Comparison of ENCODE assay signal across 8 mouse cellular contexts in genomic region chr11:114668741-114669623, GRCm38 (mm10). TPM values are rescaled to one million over a fixed set of nuclear protein-coding genes. Genes with fewer than 3 reads are reported as not detected.
DNase-seq lines count a peak whose midpoint lies in the region; ATAC-seq lines count a peak whose summit lies in the region.

No protein-coding gene starts in this region.

- no peaks in the 10 kb centered on the region for H3K9me3 ChIP-seq in forebrain, embryonic 15.5 days
- H3K9me3 ChIP-seq in neural tube, embryonic 13.5 days: no peaks in the 10 kb centered on the region

- peaks cover 37% of the 10 kb centered on the region for H3K36me3 ChIP-seq in forebrain, embryonic 15.5 days
- H3K36me3 ChIP-seq in neural tube, embryonic 13.5 days: peaks cover 40% of the 10 kb centered on the region

- H3K4me3 ChIP-seq in forebrain, embryonic 15.5 days: peak overlapping the region; percentile 86
- H3K4me3 ChIP-seq in neural tube, embryonic 13.5 days: peak overlapping the region; percentile 78

- ATAC-seq in forebrain, embryonic 15.5 days (replicated peaks): peak; percentile 72
- ATAC-seq in neural tube, embryonic 13.5 days (ENCODE audit: low read depth): peak; percentile 77

- peak overlapping the region; percentile 68 for H3K9ac ChIP-seq in forebrain, embryonic 15.5 days (replicated peaks)
- peak overlapping the region; percentile 93 for H3K9ac ChIP-seq in neural tube, embryonic 13.5 days

- H3K27me3 ChIP-seq in forebrain, embryonic 15.5 days: no peaks in the 10 kb centered on the region
- H3K27me3 ChIP-seq in neural tube, embryonic 13.5 days: peaks cover 3% of the 10 kb centered on the region; the same call in 1 of the 2 replicates

- peak overlapping the region; percentile 90 for H3K27ac ChIP-seq in forebrain, embryonic 15.5 days (replicated peaks)
- H3K27ac ChIP-seq in neural tube, embryonic 13.5 days (replicated peaks): peak overlapping the region; percentile 94

- peak overlapping the region; percentile 72 for H3K4me2 ChIP-seq in forebrain, embryonic 15.5 days (replicated peaks)
- H3K4me2 ChIP-seq in neural tube, embryonic 13.5 days: peak overlapping the region; percentile 77

- WGBS in forebrain, embryonic 15.5 days: under 1% methylated on average over 60 of the region's 60 CpGs
- WGBS in neural tube, embryonic 13.5 days: under 1% methylated on average over 56 of the region's 60 CpGs

- H3K4me1 ChIP-seq in forebrain, embryonic 15.5 days: peaks cover 17% of the 10 kb centered on the region
- peaks cover 50% of the 10 kb centered on the region for H3K4me1 ChIP-seq in neural tube, embryonic 13.5 days (replicated peaks)

- intact Hi-C loops in heart, postnatal 14 days (cut with DNase I): no loop called here

- peak; percentile 83 for DNase-seq in ES-CJ7 (ENCODE audit: low read depth, low spot score)
- DNase-seq in cerebellum, adult 18-20 months: peak; percentile 77
- peak; percentile 71 to 86 for DNase-seq in heart, postnatal 14 days
- DNase-seq in layer of hippocampus, adult 18-20 months (ENCODE audit: low spot score in 2 of 2): peak; percentile 63 to 85
- peak; percentile 69 to 78 for DNase-seq in lung, adult 18-20 months
- peak; percentile 69 for DNase-seq in testis, postnatal 14 days (ENCODE audit: low spot score)

RNA-seq across cellular contexts. Expression of gene Rpl38, which starts 0.7 kb away (rescaled TPM):
- polyA plus RNA-seq in forebrain, embryonic 15.5 days (2015; fragmentation: Nextera tagmentation; extraction: Ambion mirVana): 787 and 864 TPM in 2 replicates
- total RNA-seq in heart, postnatal 14 days (2021): 100 to 1,000 TPM; 606 to 649 TPM
- total RNA-seq in layer of hippocampus, adult 18-20 months (2021): 100 to 1,000 TPM; 925 to 946 TPM
- 821 and 850 TPM in 2 replicates for polyA plus RNA-seq in neural tube, embryonic 13.5 days (2015; fragmentation: Nextera tagmentation; extraction: Ambion mirVana)

RNA-seq across cellular contexts. Expression of gene Ttyh2, which starts 6.2 kb away (rescaled TPM):
- 23.1 and 24.1 TPM in 2 replicates for polyA plus RNA-seq in forebrain, embryonic 15.5 days (2015; fragmentation: Nextera tagmentation; extraction: Ambion mirVana)
- 10 to 100 TPM; 11.3 to 13.4 TPM for total RNA-seq in heart, postnatal 14 days (2021)
- 10 to 100 TPM; 29.3 to 31.2 TPM for total RNA-seq in layer of hippocampus, adult 18-20 months (2021)
- 38.8 and 39.1 TPM in 2 replicates for polyA plus RNA-seq in neural tube, embryonic 13.5 days (2015; fragmentation: Nextera tagmentation; extraction: Ambion mirVana)

RNA-seq across cellular contexts. Expression of gene Dnaic2, which starts 58.2 kb away (rescaled TPM):
- polyA plus RNA-seq in forebrain, embryonic 15.5 days (2015; fragmentation: Nextera tagmentation; extraction: Ambion mirVana): 1.9 and 2.6 TPM in 2 replicates
- total RNA-seq in heart, postnatal 14 days (2021): under 1 TPM; 0.27 to 0.60 TPM
- total RNA-seq in layer of hippocampus, adult 18-20 months (2021): 1 to 10 TPM; 1.6 to 2.1 TPM
- polyA plus RNA-seq in neural tube, embryonic 13.5 days (2015; fragmentation: Nextera tagmentation; extraction: Ambion mirVana): 2.9 TPM in 2 replicates

Comparison
In these comparisons a context has a peak if more than half of its experiments do, and no peak if none do; other contexts are left out.
1. Peak in every context shown above with its lines: DNase-seq, ATAC-seq, H3K4me3 ChIP-seq and H3K27ac ChIP-seq.